Mouse (Mus musculus) testis, adult 2 months (tissue): ENCODE measurements at regions not wholly inside any gene's neighbourhood (a gene's known extent, or its start where the extent isn't known, plus 50 kb on each side); places are given as distances from the start of the nearest gene placed in this dataset.

Experiments used
- CTCF ChIP-seq: fragments of 200-500 bp; IDR thresholded peaks from 2 replicates; pipeline ENCODE4 v1.5.1; 2012; ENCODE audit warnings: low read depth, mild to moderate bottlenecking, inconsistent platforms, low read length, moderate library complexity; ENCODE audit not compliant: control insufficient read depth, insufficient read depth, insufficient replicate concordance
- POLR2A ChIP-seq: fragments of 200-500 bp; IDR thresholded peaks from 2 replicates; pipeline ENCODE4 v1.6.1; 2012; ENCODE audit warnings: low read depth, mild to moderate bottlenecking, inconsistent platforms, low read length, moderate library complexity; ENCODE audit not compliant: control insufficient read depth

DNA sequence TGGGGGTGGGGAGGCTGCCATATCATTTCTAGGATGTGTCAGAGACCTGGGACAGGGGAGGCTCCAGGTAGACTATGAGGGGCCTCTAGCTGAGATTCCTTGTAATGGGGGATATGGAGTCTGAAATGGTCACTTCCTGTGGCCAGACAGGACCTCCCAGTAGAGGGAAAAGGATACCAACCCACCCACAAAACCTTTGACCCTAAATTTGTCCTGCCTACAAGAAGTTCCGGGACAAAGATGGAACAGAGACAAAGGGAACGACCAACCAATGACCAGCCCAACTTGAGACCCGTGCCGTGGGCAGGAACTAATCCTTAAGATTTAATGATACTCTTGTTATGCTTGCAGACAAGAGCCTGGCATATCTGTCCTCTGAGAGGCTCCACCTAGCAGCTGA, 107.0 kb upstream of the Adgrf1 start:
- no peak for TF ChIP-seq CTCF
- TF ChIP-seq POLR2A, result no peak
